Mouse (Mus musculus) 3T3-L1 (cell line): ENCODE measurements around the gene Gm8126.
"Not testable (repeated sequence)": the region's sequence is repeated elsewhere in the genome, so short reads cannot be mapped to it uniquely, and the experiment has no call there.

Experiments used
- DNase-seq: peaks from one replicate; pipeline ENCODE4 v3.0.0-alpha.2; 2015; ENCODE audit warnings: low read depth, low spot score

Gene Gm8126

DNA sequence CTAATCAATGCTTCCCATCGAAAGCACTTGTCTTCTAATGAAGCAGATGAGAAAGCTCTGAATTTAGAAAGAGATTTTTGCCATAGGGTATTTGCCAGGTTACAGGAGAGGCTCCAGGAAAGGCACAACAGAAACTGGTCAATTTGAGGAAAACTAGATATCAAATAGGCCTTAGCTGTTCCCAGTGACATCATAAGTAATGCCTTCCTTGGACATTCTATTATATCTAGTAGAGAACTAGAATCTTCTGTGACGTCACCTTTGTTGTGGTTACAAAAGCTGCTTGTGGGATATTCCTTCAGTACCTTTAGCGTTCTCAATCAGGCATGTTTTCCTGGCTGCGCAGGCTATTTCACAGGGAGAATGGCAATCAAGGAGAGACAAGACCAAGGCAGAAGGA is at the start of gene Gm8126:
Gene Gm8126, plus strand, starts transcription at position 301 of the 400 bp plus-strand sequence.
- DNase-seq: not testable (repeated sequence)

DNA sequence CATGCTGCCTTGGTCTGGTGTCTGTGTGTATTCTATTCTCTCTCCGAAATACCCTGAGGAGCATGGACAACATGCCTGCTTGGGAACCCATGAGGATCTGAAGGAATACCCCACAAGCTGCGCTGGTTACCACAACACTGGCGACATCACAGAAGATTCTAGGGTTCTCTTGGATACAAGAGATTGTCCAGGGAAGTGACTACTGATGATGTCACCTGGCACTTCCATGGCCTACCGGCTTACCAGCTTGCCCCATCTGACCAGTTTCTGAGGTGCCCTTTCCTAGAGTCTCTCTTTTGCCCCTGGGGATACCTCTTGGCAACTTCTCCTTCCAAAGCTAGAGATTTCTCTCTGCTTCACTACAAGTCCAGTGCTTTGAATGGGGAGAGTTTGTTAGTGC is 23.2 kb upstream of the Gm8126 start, which contains the start of gene Gm8122:
Gene Gm8122, minus strand, starts transcription at position 101 of the 400 bp plus-strand sequence.
- not testable (repeated sequence) for DNase-seq

- DNase-seq: not testable (repeated sequence)
Observed at GRCm38 (mm10) chr14:43237769-43238168, 20.7 kb upstream of the Gm8126 start.

DNA sequence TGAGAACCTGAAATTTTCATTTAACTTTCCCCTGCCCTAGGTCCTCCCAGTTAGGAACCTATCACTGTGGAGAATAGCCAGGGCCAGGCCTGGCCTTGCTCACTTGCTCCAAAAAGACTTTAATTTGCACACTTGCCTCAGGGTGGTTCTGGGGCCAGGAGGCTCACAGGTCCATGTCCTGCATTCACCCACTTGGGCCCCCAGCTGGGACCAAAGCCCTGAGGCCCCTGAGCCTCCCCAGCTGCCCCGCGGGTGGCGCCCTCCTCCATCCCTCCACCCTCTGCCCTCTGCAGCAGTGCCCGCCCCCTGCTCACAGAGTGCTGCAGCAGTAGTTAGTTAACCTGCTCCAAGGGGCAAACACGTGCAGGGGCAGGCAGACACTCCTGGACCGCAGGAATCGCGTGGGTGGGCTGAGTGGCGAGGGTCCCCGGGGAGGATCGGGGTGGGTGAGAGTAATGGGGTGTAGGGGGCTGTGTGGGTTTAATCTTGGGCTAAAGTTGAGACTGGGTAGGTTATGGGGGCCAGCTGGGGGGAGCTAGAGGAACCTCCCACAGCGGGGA is 8.8 kb upstream of the Gm8126 start:
- DNase-seq: not testable (repeated sequence)

DNA sequence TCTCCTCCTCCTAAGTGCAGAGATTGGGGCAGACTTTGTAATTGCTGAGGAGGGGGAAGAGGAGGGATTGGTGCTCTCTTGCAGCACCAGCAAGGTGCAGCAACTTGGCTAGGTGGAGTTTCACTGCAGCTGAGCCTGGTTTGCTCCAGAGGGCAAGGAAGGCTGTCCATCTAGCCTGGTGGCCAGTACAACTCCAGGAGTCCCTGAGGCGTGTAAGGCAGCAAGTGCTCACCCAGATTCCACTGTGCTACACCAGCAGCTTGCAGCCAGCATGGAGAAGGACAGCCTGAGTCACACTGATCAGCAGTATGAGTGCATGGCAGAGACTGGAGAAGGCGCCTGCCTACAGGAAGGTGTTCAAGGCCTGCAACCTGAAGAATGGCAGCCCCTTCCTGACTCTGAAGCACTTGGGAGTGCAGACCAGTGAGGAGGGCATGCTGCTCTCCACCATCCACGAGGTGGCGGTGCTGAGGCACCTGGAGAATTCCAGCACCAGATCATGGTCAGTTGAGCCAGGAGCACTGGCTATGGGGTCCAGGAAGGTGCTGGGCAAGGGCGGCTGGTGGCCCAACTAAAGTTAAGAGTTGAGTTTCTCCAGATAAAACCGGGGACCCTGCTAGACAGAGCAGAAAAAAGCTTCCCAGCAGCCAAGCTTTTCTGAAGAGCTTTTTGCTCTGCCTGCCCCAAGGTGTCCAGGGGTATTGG is 7.7 kb upstream of the Gm8126 start:
- DNase-seq: not testable (repeated sequence)

GRCm38 (mm10) chr14:43256511-43256910 is 1.9 kb upstream of the Gm8126 start:
- not testable (repeated sequence) for DNase-seq

DNA sequence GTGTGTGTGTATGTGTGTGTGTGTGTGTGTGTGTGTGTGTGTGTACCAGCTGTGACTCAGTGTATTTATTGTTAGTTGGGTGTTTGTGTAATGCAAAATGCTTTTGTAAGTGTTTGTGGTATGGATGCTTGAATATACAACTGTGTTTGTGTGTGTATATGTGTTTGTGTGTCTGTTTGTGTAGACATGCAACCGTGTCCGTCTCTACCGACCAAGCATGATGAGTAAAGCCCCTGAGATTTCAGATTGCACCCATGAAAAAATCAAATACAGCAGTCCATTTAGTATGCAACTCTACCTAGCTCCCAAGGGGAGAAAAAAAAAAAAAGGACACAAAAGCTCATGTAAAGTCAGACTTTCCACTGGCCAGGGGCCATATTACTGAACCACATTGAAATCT is 5.0 kb downstream of the Gm8126 start:
- DNase-seq: not testable (repeated sequence)

GRCm38 (mm10) chr14:43268521-43269084 is 10.2 kb downstream of the Gm8126 start:
- not testable (repeated sequence) for DNase-seq

- DNase-seq: not testable (repeated sequence)
Observed at GRCm38 (mm10) chr14:43269211-43269610, 10.8 kb downstream of the Gm8126 start.

DNA sequence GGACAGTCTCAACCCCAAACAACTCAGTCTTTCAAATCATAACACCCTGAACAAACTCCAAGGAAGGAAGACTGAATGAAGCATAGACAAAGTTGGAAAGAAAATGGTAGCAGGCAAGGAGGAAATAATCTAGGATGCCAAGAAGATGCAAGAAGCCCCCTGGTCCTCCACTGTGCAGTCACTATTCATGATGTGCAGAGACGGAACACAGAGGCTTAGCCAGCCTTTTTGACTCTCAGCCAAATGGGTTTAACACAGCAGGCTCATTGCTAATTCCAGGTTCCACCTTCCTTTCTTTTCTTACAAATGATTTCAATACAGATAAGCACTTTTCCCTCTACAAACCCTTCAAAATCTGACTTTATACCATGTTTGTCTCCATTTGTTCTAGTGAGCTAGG is 14.7 kb downstream of the Gm8126 start:
- not testable (repeated sequence) for DNase-seq

DNA sequence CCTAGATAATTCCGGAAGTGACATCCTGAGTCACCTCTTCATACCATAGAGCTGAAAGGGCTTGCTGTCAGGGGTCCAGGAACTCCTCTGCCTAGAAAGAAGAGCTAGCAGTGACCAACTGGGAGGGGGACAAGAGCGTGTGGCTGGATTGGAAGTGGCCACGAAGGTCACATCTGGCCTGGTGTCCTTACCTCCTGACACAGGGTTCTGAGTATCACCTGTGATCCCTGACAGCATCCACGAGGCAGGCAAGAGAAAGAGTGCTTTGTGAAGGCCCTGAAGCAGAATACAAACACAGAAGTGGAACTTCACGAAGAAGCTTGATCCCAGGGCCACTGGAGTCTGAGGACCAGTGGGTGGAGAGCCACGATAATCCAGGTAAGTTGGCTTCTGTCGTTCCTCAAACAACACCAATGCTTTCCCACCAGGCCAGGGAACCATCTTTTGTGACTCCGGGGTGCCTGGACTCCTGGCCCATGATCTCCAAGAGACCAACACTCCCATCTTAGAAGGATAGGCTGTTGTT is 16.6 kb downstream of the Gm8126 start, which contains the start of gene Gm9732:
Gene Gm9732, plus strand, starts transcription at position 51 of the 526 bp plus-strand sequence.
- not testable (repeated sequence) for DNase-seq

DNA sequence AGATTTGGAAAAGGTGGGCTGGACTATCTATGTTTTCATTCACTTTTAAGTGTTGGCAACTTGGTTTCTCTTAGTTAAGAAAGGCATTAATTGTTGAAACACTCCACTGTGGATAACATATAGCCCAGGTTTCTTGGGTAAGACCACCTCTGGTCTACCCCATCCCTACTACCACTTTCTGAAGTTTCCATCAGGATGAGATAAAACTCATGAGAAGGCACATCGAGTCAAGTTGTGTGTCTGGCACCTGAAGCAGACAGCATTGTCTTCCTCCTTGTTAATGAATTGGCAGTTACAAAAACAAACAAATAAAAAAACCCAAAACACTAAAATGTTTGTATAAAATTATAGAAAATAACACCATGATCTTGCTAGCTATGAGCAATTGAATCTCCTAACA is 17.3 kb downstream of the Gm8126 start:
- DNase-seq: not testable (repeated sequence)

DNA sequence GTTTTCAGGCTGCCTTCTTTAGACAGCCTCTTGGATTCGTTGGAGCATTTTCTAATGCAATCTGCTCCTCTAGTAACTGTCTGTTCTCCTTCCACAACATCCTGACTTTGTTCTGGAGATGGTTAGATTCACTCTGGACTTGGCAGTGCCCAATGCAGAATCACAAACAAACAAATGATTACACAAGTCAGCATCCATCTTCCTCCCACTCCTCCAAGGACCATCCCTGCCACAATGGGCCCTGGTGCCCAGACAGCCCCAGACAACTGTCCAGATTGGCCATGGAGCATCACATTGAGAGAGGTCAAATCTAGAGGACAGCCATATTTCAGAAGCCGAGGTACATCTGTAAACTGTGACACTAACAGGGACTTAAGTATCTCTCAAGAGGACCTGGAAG is 19.0 kb downstream of the Gm8126 start:
- DNase-seq: not testable (repeated sequence)

DNA sequence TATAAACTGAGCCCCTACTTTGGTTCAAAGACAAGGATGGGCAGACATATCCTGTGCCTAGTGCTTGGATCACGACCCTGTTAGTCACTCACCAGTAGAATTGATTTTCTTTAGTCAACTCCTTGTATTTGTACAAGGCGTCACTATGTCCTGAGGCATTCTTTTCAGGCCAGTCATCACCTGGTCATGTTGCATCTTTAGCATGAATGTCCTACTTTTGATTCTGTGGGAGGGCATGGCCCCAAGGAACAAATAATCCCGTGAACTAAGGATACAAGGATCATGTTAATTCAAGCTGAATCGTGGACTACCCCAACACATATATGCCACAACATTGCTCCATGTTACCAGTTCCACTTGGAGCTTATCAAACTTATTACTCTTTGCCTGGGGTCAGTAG is 19.7 kb downstream of the Gm8126 start:
- DNase-seq: peak; percentile 43

- not testable (repeated sequence) for DNase-seq
Observed at GRCm38 (mm10) chr14:43278681-43279080, 20.2 kb downstream of the Gm8126 start.

- not testable (repeated sequence) for DNase-seq
Observed at GRCm38 (mm10) chr14:43293503-43293902, 35.1 kb downstream of the Gm8126 start, which contains the start of gene Gm8127. Gm8127 (minus strand) TSS chr14:43293832.
